Comparison of ENCODE assay signal across 8 mouse cellular contexts in genomic region chr1:87270641-87271467, GRCm38 (mm10). TPM values are rescaled to one million over a fixed set of nuclear protein-coding genes. Genes with fewer than 3 reads are reported as not detected.
DNase-seq lines count a peak whose midpoint lies in the region; ATAC-seq and TF ChIP-seq lines count a peak whose summit lies in the region.

No protein-coding gene starts in this region.

- peak overlapping the region; percentile 81 for H3K27ac ChIP-seq in hindbrain, embryonic 10.5 days
- H3K27ac ChIP-seq in hindbrain, embryonic 16.5 days (ENCODE audit: low read depth, low read length), result no peak overlapping the region
- peak overlapping the region; percentile 30 for H3K27ac ChIP-seq in heart, adult 2 months
- peak overlapping the region; percentile 38 for H3K27ac ChIP-seq in limb, embryonic 11.5 days (replicated peaks; ENCODE audit: low read depth, low read length)
- H3K27ac ChIP-seq in liver, postnatal 0 days (ENCODE audit: low read depth), result no peak overlapping the region

- no peak overlapping the region for H3K4me2 ChIP-seq in hindbrain, embryonic 16.5 days (ENCODE audit: low read length)
- peak overlapping the region; percentile 5 for H3K4me2 ChIP-seq in limb, embryonic 11.5 days (ENCODE audit: low read depth, severe bottlenecking)
- no peak overlapping the region for H3K4me2 ChIP-seq in liver, postnatal 0 days (ENCODE audit: low read depth, low read length)

- DNase-seq in hindbrain, embryonic 10.5 days (ENCODE audit: low spot score), result peak; percentile 47
- peak; percentile 59 for DNase-seq in embryo, embryonic 10.5 days (ENCODE audit: low spot score)
- DNase-seq in heart, adult 2 months, result peak; percentile 33 to 38
- DNase-seq in limb, embryonic 11.5 days (ENCODE audit: low spot score), result peak; percentile 65
- DNase-seq in urinary bladder, adult 2 months (ENCODE audit: low spot score), result no peak
- no peak for DNase-seq in liver, postnatal 0 days
- no peak for DNase-seq in spleen, postnatal 36 days (ENCODE audit: low spot score in 2 of 2)

- intact Hi-C loops in heart, adult 2 months (cut with DNase I), result no loop called here

- H3K4me1 ChIP-seq in hindbrain, embryonic 10.5 days (replicated peaks), result peaks cover 40% of the 10 kb centered on the region
- H3K4me1 ChIP-seq in hindbrain, embryonic 16.5 days (ENCODE audit: control insufficient read depth, insufficient read depth, low read depth, low read length), result peaks cover 11% of the 10 kb centered on the region
- H3K4me1 ChIP-seq in heart, adult 2 months (ENCODE audit: control insufficient read depth, insufficient read depth, low read length), result peaks cover 5% of the 10 kb centered on the region
- peaks cover 11% of the 10 kb centered on the region for H3K4me1 ChIP-seq in limb, embryonic 11.5 days (ENCODE audit: control insufficient read depth, insufficient read depth, low read length)
- H3K4me1 ChIP-seq in liver, postnatal 0 days (ENCODE audit: insufficient read depth), result no peaks in the 10 kb centered on the region

- ATAC-seq in hindbrain, embryonic 16.5 days, result no peak
- peak; percentile 65 for ATAC-seq in limb, embryonic 11.5 days (ENCODE audit: insufficient number of reproducible peaks, low FRiP score, low TSS enrichment, low read depth)
- no peak for ATAC-seq in liver, postnatal 0 days

- H3K79me2 ChIP-seq in heart, adult 2 months (replicated peaks; ENCODE audit: control insufficient read depth, insufficient read depth, low read length), result no peaks in the 10 kb centered on the region

- H3K4me3 ChIP-seq in hindbrain, embryonic 10.5 days, result peak overlapping the region; percentile 23
- H3K4me3 ChIP-seq in hindbrain, embryonic 16.5 days (ENCODE audit: low read length), result no peak overlapping the region
- H3K4me3 ChIP-seq in heart, adult 2 months, result no peak overlapping the region
- no peak overlapping the region for H3K4me3 ChIP-seq in limb, embryonic 11.5 days (ENCODE audit: low read depth, low read length)
- H3K4me3 ChIP-seq in liver, postnatal 0 days (ENCODE audit: low read depth, low read length), result no peak overlapping the region

- WGBS in hindbrain, embryonic 10.5 days, result 5% methylated on average over 20 of the region's 20 CpGs
- WGBS in hindbrain, embryonic 16.5 days, result 15% methylated on average over 17 of the region's 20 CpGs
- 36% methylated on average over 20 of the region's 20 CpGs for WGBS in heart, adult 2 months
- 3% methylated on average over 20 of the region's 20 CpGs for WGBS in limb, embryonic 11.5 days
- 42% methylated on average over 18 of the region's 20 CpGs for WGBS in liver, postnatal 0 days (ENCODE audit: insufficient replicate concordance)

- TF ChIP-seq EP300 in heart, adult 2 months (IDR thresholded peaks at IDR 0.05; ENCODE audit: insufficient read depth, low read depth, low read length), result no peak
- no peak for TF ChIP-seq EP300 in liver, postnatal 0 days (IDR thresholded peaks at IDR 0.05; ENCODE audit: low read depth)

- H3K27me3 ChIP-seq in hindbrain, embryonic 10.5 days (ENCODE audit: insufficient read depth, poor library complexity, severe bottlenecking), result peaks cover 67% of the 10 kb centered on the region
- H3K27me3 ChIP-seq in hindbrain, embryonic 16.5 days (replicated peaks; ENCODE audit: control insufficient read depth, insufficient read depth, low read length), result peaks cover 18% of the 10 kb centered on the region
- H3K27me3 ChIP-seq in heart, adult 2 months (ENCODE audit: control insufficient read depth, insufficient read depth, low read length), result peaks cover 3% of the 10 kb centered on the region
- peaks cover 8% of the 10 kb centered on the region for H3K27me3 ChIP-seq in limb, embryonic 11.5 days (ENCODE audit: control insufficient read depth, insufficient read depth, low read length)
- peaks cover 17% of the 10 kb centered on the region for H3K27me3 ChIP-seq in liver, postnatal 0 days (ENCODE audit: insufficient read depth, low read length)

- TF ChIP-seq POLR2A in heart, adult 2 months (IDR thresholded peaks at IDR 0.05; ENCODE audit: insufficient read depth, low read depth, low read length), result no peak

- H3K9ac ChIP-seq in hindbrain, embryonic 16.5 days (ENCODE audit: low read depth, low read length), result no peak overlapping the region
- H3K9ac ChIP-seq in heart, adult 2 months (ENCODE audit: low read depth, low read length), result no peak overlapping the region
- peak overlapping the region; percentile 1; the same call in 1 of the 2 replicates for H3K9ac ChIP-seq in limb, embryonic 11.5 days (ENCODE audit: low read length)
- H3K9ac ChIP-seq in liver, postnatal 0 days (replicated peaks), result no peak overlapping the region

- H3K36me3 ChIP-seq in hindbrain, embryonic 10.5 days, result no peaks in the 10 kb centered on the region
- no peaks in the 10 kb centered on the region for H3K36me3 ChIP-seq in hindbrain, embryonic 16.5 days (ENCODE audit: control insufficient read depth, insufficient read depth, low read length)
- no peaks in the 10 kb centered on the region for H3K36me3 ChIP-seq in heart, adult 2 months (ENCODE audit: control insufficient read depth, insufficient read depth, low read length)
- no peaks in the 10 kb centered on the region for H3K36me3 ChIP-seq in limb, embryonic 11.5 days (ENCODE audit: control insufficient read depth, insufficient read depth, low read length)
- no peaks in the 10 kb centered on the region for H3K36me3 ChIP-seq in liver, postnatal 0 days (replicated peaks; ENCODE audit: insufficient read depth, low read length)

- no peak for TF ChIP-seq CTCF in heart, adult 2 months (IDR thresholded peaks at IDR 0.05)
- TF ChIP-seq CTCF in liver, postnatal 0 days (IDR thresholded peaks at IDR 0.05; ENCODE audit: low read depth), result no peak

- H3K9me3 ChIP-seq in hindbrain, embryonic 10.5 days, result no peaks in the 10 kb centered on the region
- no peaks in the 10 kb centered on the region for H3K9me3 ChIP-seq in hindbrain, embryonic 16.5 days (ENCODE audit: control insufficient read depth, low read length)
- H3K9me3 ChIP-seq in limb, embryonic 11.5 days (ENCODE audit: control insufficient read depth, low read length), result no peaks in the 10 kb centered on the region
- H3K9me3 ChIP-seq in liver, postnatal 0 days (ENCODE audit: low read length), result no peaks in the 10 kb centered on the region

RNA-seq across cellular contexts. Expression of gene Efhd1, which starts 6.7 kb away (rescaled TPM):
- 0.14 and 0.49 TPM in 2 replicates for polyA plus RNA-seq in hindbrain, embryonic 10.5 days (2016; fragmentation: Nextera tagmentation; extraction: Ambion mirVana)
- polyA plus RNA-seq in hindbrain, embryonic 16.5 days (2015; fragmentation: Nextera tagmentation; extraction: Ambion mirVana), result 2.5 and 2.8 TPM in 2 replicates
- 1 to 10 TPM; 3.1 to 5.1 TPM for total RNA-seq in heart, adult 2 months (2021)
- 6.6 and 12.3 TPM in 2 replicates for polyA plus RNA-seq in heart, adult 2 months (2012; rRNA removed)
- polyA plus RNA-seq in limb, embryonic 11.5 days (2014; fragmentation: Nextera tagmentation; extraction: Ambion mirVana), result 0.40 and 0.47 TPM in 2 replicates
- polyA plus RNA-seq in urinary bladder, adult 2 months (2012; rRNA removed), result 4.9 TPM in 2 replicates
- polyA plus RNA-seq in liver, postnatal 0 days (2015; fragmentation: Nextera tagmentation; extraction: Ambion mirVana), result 0.24 and 0.26 TPM in 2 replicates

RNA-seq across cellular contexts. Expression of gene Gigyf2, which starts 55.9 kb away (rescaled TPM):
- 46.1 and 48.1 TPM in 2 replicates for polyA plus RNA-seq in hindbrain, embryonic 10.5 days (2016; fragmentation: Nextera tagmentation; extraction: Ambion mirVana)
- polyA plus RNA-seq in hindbrain, embryonic 16.5 days (2015; fragmentation: Nextera tagmentation; extraction: Ambion mirVana), result 63.2 and 64.6 TPM in 2 replicates
- total RNA-seq in heart, adult 2 months (2021), result 10 to 100 TPM; 47.4 to 47.7 TPM
- 19.3 and 33.5 TPM in 2 replicates for polyA plus RNA-seq in heart, adult 2 months (2012; rRNA removed)
- 47.3 and 47.5 TPM in 2 replicates for polyA plus RNA-seq in limb, embryonic 11.5 days (2014; fragmentation: Nextera tagmentation; extraction: Ambion mirVana)
- polyA plus RNA-seq in urinary bladder, adult 2 months (2012; rRNA removed), result 30.7 and 40.0 TPM in 2 replicates
- 12.1 and 13.3 TPM in 2 replicates for polyA plus RNA-seq in liver, postnatal 0 days (2015; fragmentation: Nextera tagmentation; extraction: Ambion mirVana)

RNA-seq across cellular contexts. Expression of gene Eif4e2, which starts 57.1 kb away (rescaled TPM):
- polyA plus RNA-seq in hindbrain, embryonic 10.5 days (2016; fragmentation: Nextera tagmentation; extraction: Ambion mirVana), result 172 and 173 TPM in 2 replicates
- polyA plus RNA-seq in hindbrain, embryonic 16.5 days (2015; fragmentation: Nextera tagmentation; extraction: Ambion mirVana), result 79.3 and 88.1 TPM in 2 replicates
- 10 to 100 TPM; 44.1 to 47.2 TPM for total RNA-seq in heart, adult 2 months (2021)
- polyA plus RNA-seq in heart, adult 2 months (2012; rRNA removed), result 25.8 and 37.2 TPM in 2 replicates
- 140 and 157 TPM in 2 replicates for polyA plus RNA-seq in limb, embryonic 11.5 days (2014; fragmentation: Nextera tagmentation; extraction: Ambion mirVana)
- 69.5 and 72.5 TPM in 2 replicates for polyA plus RNA-seq in urinary bladder, adult 2 months (2012; rRNA removed)
- polyA plus RNA-seq in liver, postnatal 0 days (2015; fragmentation: Nextera tagmentation; extraction: Ambion mirVana), result 84.7 and 91.7 TPM in 2 replicates

Comparison
In these comparisons a context has a peak if more than half of its experiments do, and no peak if none do; other contexts are left out.
1. H3K27ac ChIP-seq: peak in hindbrain, embryonic 10.5 days (single experiment), heart, adult 2 months (single experiment) and limb, embryonic 11.5 days (single experiment); none in hindbrain, embryonic 16.5 days (single experiment) and liver, postnatal 0 days (single experiment).
2. DNase-seq: peak in hindbrain, embryonic 10.5 days (single experiment), embryo, embryonic 10.5 days (single experiment), heart, adult 2 months (2 of 2) and limb, embryonic 11.5 days (single experiment); none in urinary bladder, adult 2 months (single experiment), liver, postnatal 0 days (single experiment) and spleen, postnatal 36 days (0 of 2).